Mouse (Mus musculus) lung, adult 2 months (tissue): ENCODE data around the gene Pfas.

ENCODE experiments used
- CTCF ChIP-seq: fragments of 200-500 bp; IDR thresholded peaks from 2 replicates; pipeline ENCODE4 v1.5.1; 2011; ENCODE audit warnings: mild to moderate bottlenecking, low read length, control low read depth; ENCODE audit not compliant: insufficient read depth
- POLR2A ChIP-seq: fragments of 200-500 bp; IDR thresholded peaks from 2 replicates; pipeline ENCODE4 v1.6.1; 2011; ENCODE audit warnings: low read depth, mild to moderate bottlenecking, control low read depth, low read length, borderline replicate concordance; ENCODE audit errors: extremely low read depth

GRCm38 (mm10) chr11:68961596-68961995, 46.7 kb downstream of the Pfas start:
- TF ChIP-seq CTCF (no peak), POLR2A (no peak)
